Mouse (Mus musculus) brain, embryonic 14.5 days (tissue): ENCODE results near the gene Tmtc1. TPM values are rescaled to one million over a fixed set of nuclear protein-coding genes. Genes with fewer than 3 reads are reported as not detected.

Experiments used
- DNase-seq: peaks from one replicate; pipeline ENCODE4 v3.0.0-alpha.2; 2011; ENCODE audit warnings: low read depth
- CTCF ChIP-seq: fragments of 200-500 bp; IDR thresholded peaks from 2 replicates; pipeline ENCODE4 v1.5.1; 2012; ENCODE audit warnings: inconsistent platforms, mild to moderate bottlenecking, moderate library complexity, borderline replicate concordance; ENCODE audit not compliant: insufficient read depth, insufficient read length; ENCODE audit errors: extremely low read depth
- POLR2A ChIP-seq: fragments of 200-500 bp; IDR thresholded peaks from 2 replicates; pipeline ENCODE4 v1.6.1; 2012; ENCODE audit warnings: mild to moderate bottlenecking, inconsistent platforms, borderline replicate concordance; ENCODE audit not compliant: poor library complexity, insufficient read depth, insufficient read length, severe bottlenecking; ENCODE audit errors: extremely low read depth
- polyA plus RNA-seq: library from polyadenylated mRNA; depleted of rRNA; stranded (reverse); fragments of >200 nt; gene quantifications from 2 replicates; pipeline ENCODE4 v1.2.3, GENCODE M21; 2012

Gene Tmtc1
- polyA plus RNA-seq, 1 experiment = 11.8 TPM

DNA sequence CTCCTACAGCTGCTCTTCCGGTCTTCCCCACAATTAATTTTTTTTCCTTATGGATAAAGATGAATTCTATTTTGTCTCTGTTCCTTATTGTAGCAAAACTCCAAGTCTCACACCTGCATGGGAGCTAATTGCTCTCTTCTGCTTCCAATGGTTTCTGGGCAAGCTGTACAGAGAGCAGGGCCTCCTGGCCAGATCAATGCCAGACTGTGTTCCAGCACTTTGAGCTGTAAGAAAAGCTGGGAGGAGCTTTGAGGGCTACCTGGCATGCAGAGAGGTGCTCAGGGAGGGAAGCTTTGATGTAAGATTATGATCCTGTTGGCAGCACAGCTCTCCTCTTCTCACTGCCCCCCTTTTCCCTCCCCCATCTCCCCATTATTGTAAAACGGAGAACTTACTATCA, 10.6 kb upstream of the Tmtc1 start:
- DNase-seq = peak; percentile 40
- TF ChIP-seq CTCF = no peak
- no peak for TF ChIP-seq POLR2A

DNA sequence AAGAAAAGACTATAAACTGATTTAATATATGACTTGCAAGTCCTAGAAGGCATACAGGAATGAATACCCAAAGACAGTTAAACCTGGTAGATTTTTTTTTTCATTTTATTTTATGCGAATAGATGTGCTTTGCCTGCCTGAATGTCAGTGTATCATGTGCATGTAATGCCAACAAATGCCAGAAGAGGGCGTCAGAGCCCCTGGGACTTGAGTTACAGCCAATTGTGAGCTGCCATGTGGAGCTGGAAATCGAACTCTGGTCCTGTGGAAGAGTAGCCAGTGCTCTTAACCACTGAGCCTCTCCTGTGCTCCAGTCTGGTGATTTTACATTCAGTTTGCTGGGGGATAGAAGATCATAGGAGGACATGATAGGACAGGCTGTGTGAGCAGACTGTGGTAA, 4.0 kb upstream of the Tmtc1 start:
- TF ChIP-seq POLR2A (no peak), CTCF (peak; percentile 15; the same call in 1 of the 2 replicates)
- no peak for DNase-seq

DNA sequence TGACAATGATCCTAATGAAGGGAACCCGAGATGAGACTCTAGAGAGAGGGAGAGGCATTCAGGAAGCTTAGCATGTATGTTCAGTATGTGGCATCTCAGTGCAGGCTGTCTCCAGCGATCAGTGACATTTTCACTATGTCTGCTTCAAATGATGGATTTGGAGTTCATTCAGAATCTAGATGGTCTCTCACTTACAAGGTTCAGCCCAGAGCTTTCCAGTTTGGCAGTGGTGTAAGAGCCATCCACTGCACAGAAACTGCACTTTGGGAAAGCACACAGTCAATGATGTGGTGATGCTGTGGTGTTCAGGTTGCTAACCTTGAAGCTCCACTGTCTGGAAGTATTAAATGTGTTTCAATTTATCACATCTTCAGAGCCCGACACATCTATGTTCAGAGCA, 1.9 kb upstream of the Tmtc1 start:
- no peak for TF ChIP-seq POLR2A
- DNase-seq = no peak

DNA sequence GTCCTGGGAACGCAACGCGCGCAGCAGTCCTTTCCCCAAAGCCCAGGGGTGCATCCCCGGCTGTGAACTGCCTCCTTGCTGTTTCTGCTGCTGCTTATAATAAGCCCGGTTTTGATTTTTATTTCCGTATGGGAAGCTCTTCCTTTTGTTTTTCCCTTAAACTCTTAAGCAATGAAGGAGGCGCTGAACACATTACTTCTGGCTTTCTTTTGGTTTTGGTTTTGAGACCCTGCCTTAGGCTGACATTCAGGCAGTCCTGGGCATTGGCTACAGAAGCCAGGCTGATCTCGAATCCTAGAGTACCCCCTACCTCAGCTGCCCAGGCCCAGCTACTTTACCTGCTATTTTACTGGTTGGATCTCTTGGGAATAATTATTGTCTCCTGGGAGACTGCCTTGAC, 607 bp upstream of the Tmtc1 start:
- no peak for DNase-seq
- TF ChIP-seq POLR2A (no peak), CTCF (no peak)

DNA sequence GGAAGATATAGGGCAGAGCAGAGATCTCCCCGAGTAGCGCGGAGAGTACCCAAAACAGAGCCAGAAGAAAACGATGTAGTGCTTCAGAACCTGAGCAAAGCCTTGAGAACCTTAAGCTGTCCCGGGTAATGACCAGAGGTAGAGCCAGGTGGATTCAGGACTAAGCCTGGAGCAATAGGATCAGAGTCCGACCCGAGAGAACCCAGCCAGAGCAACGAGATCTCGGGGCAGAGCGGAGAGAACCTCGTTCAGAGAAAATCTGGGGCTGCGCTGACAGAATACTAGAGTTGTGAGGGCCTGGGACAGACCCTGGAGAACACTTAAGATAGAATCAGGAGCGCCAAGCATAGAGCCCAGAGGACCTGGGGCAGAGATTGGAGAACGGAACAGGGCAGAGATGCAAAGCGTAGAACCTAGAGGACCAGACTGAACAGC, 881 bp downstream of the Tmtc1 start:
- TF ChIP-seq POLR2A = no peak
- TF ChIP-seq CTCF = no peak
- DNase-seq = no peak

DNA sequence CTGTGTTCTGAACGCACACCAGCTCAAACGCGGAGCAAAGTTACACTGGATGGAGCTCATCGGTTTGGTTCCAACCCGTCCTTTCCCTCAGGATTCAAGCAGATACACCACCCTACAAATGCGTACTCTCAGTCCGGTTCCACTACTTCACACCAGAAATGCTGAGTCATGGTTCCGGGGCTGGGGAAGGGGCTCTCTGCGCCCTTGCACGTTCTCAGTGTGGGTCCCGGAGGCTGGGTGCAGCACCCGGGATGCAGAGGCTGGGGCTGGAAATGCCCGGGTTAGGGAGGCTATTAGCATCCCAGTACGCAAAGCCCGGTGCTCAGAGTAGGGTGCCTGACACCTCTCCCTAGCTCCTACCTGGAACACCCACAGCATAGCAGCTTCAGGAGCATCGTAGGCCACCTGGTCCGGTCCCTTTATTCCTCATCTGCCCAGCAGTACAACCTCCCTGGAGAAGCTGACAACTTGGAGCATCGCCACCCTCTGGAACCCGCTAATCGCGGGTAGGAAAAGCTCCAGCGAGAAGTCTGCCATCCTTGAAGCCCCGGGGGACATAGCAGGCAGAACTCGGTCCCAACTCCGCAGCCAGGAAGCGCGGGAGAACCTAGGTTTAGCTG, 1.4 kb downstream of the Tmtc1 start:
- TF ChIP-seq CTCF (no peak), POLR2A (no peak)
- peak; percentile 64 for DNase-seq

DNA sequence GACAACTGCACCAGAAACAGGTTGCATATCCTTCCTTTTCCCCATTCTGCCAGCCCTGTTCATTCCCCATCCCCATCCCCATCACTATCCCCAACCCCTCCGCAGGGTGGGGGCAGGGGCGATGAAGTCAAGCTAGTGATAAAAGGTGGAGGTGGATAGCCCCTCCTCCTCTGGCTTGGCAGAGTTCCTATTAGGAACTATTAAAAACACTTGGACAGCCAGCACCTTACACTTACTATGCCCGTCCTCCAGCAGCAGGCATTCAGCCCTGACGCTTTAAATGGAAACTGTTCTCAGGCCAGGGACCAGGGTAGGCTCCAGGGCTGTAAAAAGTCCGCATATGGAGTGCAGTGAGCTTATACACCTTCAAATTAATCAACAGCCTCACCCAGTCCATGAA, 2.3 kb downstream of the Tmtc1 start:
- TF ChIP-seq CTCF (no peak), POLR2A (no peak)
- peak; percentile 22 for DNase-seq

DNA sequence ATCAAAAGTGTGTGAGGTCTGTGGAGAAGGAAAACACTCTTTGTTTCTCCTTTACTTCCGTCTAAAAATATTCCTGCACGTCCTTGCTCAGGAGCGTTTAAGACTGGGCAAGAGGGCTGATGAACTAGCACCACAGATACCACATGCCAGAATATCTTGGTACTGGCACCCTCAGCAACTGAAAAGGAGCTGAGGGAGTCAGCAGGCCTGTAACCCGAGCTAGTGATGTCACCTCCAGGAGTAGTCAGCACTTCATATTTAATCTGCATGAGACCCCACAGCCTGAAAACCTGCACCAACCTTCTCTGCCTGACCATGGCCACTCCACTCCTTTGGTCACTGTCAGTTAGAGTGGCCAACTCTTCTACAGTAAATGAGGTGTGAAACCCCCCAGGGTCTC, 5.1 kb downstream of the Tmtc1 start:
- no peak for DNase-seq
- no peak for TF ChIP-seq CTCF
- no peak for TF ChIP-seq POLR2A

DNA sequence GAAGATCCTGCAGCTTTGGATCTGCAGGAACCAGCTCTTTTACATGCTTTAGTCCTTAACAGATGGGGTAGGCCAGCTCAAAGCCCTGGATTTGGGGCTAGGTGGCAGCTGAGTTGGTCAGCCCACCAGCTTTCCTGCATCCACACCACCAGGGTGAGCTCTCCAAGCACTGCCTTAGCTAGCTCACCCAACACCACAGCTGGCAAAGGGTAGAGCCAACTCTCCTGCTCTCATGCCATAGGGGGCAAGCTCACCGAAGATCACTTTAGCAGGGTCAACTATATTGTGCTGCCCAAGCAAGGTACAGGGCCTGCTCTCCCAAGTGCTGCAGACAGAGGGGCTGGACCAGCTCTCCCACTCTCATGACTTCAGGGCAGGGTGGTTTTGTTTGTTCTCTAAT, 6.6 kb downstream of the Tmtc1 start:
- no peak for DNase-seq

DNA sequence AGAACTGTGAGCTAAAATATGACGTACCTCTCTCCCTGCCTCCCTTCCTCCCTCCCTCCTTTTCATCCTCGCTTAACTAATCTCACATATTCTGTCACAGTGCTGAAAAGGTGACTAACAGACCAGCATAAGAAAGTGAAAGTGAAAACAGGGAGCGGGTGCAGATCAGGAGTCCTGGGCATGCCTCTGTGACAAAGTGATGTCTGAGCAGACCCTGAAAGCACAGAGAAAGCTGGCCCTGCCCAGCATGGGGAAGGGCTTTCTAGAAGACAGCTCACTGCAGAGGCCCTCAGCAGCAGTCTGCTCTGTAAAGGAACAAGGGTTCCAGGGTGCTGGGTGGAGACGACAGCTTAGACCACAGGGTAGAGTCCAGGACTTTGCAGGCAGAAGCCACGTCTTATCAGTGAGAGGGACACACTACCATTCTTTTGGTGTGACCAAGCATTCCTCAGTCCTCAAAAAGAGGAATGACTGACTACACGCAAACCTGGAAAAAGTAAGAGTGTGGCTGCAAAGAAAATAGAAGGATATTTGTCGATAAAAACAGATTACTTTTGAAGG, 7.7 kb downstream of the Tmtc1 start:
- TF ChIP-seq CTCF (no peak), POLR2A (no peak)
- no peak for DNase-seq

More for the DNA sequence above, 6.6 kb downstream of the Tmtc1 start:
- TF ChIP-seq POLR2A (no peak), CTCF (no peak)

DNA sequence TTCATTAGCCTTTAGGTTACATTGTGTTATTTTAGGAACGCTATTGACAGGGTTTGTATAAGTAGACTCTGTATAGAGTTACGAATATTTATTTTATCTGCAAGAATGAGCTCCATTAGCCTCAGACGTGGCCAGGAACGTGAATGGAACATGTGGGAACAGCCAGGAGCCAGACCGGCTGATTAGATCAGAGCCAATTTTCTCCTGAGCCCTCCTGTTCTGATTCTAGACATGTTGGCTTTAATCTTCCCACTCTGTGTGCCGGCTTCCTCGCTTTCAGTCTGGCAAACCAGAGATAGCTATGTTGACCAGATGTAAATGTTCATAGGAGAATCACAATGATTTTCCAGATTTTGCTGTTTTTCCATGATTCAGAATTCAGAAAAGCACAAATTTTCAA, 22.6 kb downstream of the Tmtc1 start:
- peak; percentile 48 for DNase-seq
- no peak for TF ChIP-seq CTCF
- no peak for TF ChIP-seq POLR2A

DNA sequence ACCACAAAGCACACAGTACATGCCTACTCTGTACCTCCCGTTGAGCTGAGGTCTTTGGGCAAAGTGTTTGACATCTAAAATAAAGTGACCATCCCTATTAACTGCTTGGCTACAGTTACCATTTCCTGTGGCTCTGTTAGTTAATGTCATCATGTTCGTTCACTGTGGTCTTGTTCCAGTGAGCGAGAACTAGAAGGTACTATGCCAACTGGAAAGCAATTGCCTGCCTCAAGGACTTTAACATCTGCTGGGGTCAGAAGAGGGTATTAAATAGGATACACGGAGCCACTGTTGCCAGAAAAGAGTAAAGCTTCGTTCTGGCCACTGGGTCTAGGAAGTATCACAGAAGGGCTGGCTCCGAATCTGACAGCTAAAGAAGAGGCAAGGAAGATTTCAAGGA, 23.8 kb downstream of the Tmtc1 start:
- DNase-seq = no peak
- TF ChIP-seq POLR2A (no peak), CTCF (no peak)
